Mouse (Mus musculus) left cerebral cortex, adult 6 months (tissue): ENCODE results near the gene Cdkn1c. TPM values are rescaled to one million over a fixed set of nuclear protein-coding genes. Genes with fewer than 3 reads are reported as not detected.

Experiments used
- long read RNA-seq, 2 experiments: library from polyadenylated mRNA; unstranded; transcript quantifications; one replicate each; pipeline ENCODE4 v2.0.0; 2019 to 2020
- polyA plus RNA-seq: library from polyadenylated mRNA; unstranded; fragments of <200 nt; fragmentation: Nextera tagmentation; gene quantifications from 2 replicates; pipeline ENCODE4 v1.2.3, GENCODE M21; 2021

Cdkn1c gene
- polyA plus RNA-seq = 5.9 and 14.7 TPM in 2 replicates
- long read RNA-seq, experiment 1, partial matches to known transcripts = 1 of 15 reads
- long read RNA-seq, experiment 1, other reads (novel, unspliced or antisense) = 7 of 15 reads
- long read RNA-seq, experiment 2, partial matches to known transcripts = 0 of 5 reads
- long read RNA-seq, experiment 2, other reads (novel, unspliced or antisense) = 2 of 5 reads

DNA sequence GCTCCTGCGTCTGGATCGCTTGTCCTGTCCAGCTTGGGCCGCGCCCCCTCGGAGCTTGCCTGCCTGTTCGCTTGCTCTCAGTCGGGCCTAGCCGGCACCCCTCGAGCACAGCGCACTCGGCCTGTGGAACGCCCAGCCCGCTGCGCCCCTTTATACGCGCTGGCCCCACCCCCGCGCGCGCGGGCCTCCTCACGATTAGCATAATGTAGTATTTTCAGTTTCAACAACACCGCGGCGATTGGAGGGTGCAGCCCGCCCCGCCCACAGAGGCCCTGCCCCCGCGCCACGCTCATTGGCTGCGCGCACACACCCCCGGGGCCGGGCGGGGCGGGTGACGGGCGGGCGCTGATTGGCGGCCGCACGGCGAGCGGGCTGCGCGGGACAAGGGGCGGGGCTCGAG lies at the start of gene Cdkn1c:
Gene Cdkn1c (minus strand): TSS at position 177 of the 400 bp plus-strand sequence.

DNA sequence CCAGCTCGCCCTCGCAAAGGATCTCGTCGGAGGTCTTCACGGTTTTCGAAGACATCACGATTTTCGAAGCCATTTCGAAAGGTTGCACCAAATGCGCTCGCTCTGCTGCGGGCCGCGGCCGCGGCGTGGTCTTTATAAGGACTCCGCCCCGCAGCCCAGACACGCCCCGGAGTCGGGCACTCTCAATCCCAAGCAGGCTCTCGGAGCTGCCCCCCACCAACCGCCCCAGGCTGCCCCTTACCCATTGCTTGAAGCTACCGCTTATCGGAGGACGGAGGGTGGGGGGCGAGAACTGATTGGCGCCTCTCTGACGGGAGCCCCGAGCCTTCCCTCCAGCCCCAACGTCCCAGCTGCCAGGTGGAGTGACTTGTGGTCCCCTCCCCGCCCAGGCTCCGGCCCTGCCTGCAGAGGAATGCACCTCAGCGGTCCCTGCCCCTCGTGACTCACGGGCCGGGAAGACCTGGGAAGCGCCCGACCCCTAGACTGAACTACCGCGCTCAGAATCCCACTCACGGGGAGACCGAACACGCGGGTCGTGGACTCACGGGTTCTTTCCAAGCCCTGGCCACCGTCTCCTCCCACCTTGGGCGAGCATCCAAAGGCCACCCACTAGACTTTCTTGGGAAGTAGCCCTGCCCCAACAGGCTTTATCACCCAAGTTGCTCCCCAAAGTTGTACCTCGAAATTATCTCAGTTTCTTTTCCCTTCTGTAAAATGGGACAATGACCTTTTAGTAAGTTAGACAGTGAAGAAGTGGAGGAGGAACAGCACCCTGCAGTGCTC lies 41.8 kb upstream of the Cdkn1c start, which contains the start of gene Phlda2:
Gene Phlda2 (minus strand): TSS at position 733 of the 783 bp plus-strand sequence.

DNA sequence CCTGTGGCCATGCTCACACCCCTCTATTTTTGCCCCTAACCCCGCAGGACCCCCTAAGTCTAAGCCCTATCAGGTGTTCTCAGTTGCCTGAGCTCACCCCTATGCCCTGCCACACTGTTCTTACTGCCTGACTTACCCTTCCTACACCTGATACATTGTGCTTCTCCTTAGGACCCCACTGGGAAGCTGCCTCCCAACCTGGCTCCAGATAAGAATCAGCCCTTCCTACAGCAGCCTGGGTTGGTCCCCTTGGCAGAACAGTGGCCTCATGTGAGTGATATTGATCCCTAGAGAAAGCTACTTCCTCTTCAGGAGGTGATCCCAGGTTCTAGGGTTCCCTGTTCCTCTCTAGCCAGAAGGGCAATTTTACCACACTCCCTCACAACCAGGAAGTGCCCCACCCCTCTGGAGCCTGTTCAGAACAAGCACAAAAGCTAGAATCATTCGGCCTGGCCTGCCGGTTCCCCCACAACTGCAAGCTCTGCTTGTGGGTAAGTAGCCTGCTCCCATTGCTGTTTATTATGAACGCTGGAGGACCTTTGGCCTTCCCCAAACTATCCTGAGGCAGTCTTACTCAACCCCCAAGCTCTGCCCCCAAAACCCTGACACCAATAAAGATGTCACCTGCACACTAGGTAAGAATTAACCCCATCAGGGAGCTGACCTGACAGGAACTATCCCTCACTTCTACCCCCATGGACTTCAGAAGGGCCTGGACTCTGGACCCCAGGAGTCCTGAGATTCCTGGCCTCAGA lies 12.7 kb upstream of the Cdkn1c start, which contains the start of gene Slc22a18:
Gene Slc22a18 (plus strand): TSS at position 390 of the 755 bp plus-strand sequence.

Other genes starting within 250 kb of the Cdkn1c start
- 0.69 and 1.2 TPM in 2 replicates for gene Slc22a18, start 12.7 kb upstream of the Cdkn1c start, polyA plus RNA-seq
- gene Phlda2, start 42.1 kb upstream of the Cdkn1c start, polyA plus RNA-seq = not detected in 2 replicates
- 76.0 and 98.0 TPM in 2 replicates for gene Nap1l4, start 88.1 kb upstream of the Cdkn1c start, polyA plus RNA-seq
- gene Cars, start 139.0 kb upstream of the Cdkn1c start, polyA plus RNA-seq = 21.9 and 28.7 TPM in 2 replicates
- 0.05 and 0.12 TPM in 2 replicates for gene Tnfrsf26, start 167.7 kb upstream of the Cdkn1c start, polyA plus RNA-seq
- gene Tnfrsf22, start 188.6 kb upstream of the Cdkn1c start, polyA plus RNA-seq = 1.3 and 2.2 TPM in 2 replicates
- 0.28 and 0.31 TPM in 2 replicates for gene Tnfrsf23, start 224.8 kb upstream of the Cdkn1c start, polyA plus RNA-seq